Comparison of ENCODE assay signal across 8 mouse cellular contexts in genomic region chr8:95487800-95488697, GRCm38 (mm10). TPM values are rescaled to one million over a fixed set of nuclear protein-coding genes. Genes with fewer than 3 reads are reported as not detected.
DNase-seq lines count a peak whose midpoint lies in the region; ATAC-seq and TF ChIP-seq lines count a peak whose summit lies in the region.

No protein-coding gene starts in this region.

- DNase-seq in kidney, adult 11 months: no peak
- peak; percentile 37 for DNase-seq in MEL (ENCODE audit: low read depth, low spot score)
- peak; percentile 48 for DNase-seq in induced T-regulatory cell, adult 2 months (ENCODE audit: low read depth)
- peak; percentile 47 for DNase-seq in testis, postnatal 10 days (ENCODE audit: low spot score)

- peak overlapping the region; percentile 94 for H3K9ac ChIP-seq in kidney, embryonic 14.5 days (ENCODE audit: low read depth, low read length)
- H3K9ac ChIP-seq in MEL (ENCODE audit: control insufficient read depth, low read depth, low read length, poor library complexity, severe bottlenecking): peak overlapping the region; percentile 96

- H3K79me2 ChIP-seq in MEL (ENCODE audit: control insufficient read depth, insufficient read depth, low read length, poor library complexity): peaks cover 24% of the 10 kb centered on the region

- H3K9me3 ChIP-seq in kidney, embryonic 14.5 days (ENCODE audit: control insufficient read depth, low read length): no peaks in the 10 kb centered on the region
- no peaks in the 10 kb centered on the region for H3K9me3 ChIP-seq in MEL (replicated peaks; ENCODE audit: insufficient read depth, low read length)

- H3K36me3 ChIP-seq in kidney, embryonic 14.5 days (ENCODE audit: control insufficient read depth, insufficient read depth, low read length): peaks cover 34% of the 10 kb centered on the region
- H3K36me3 ChIP-seq in MEL (ENCODE audit: control insufficient read depth in 1 of 2, insufficient read depth in 2 of 2, low read length in 2 of 2): peaks cover 12 to 13% of the 10 kb centered on the region in 2 experiments

- no peak overlapping the region for H3K27ac ChIP-seq in kidney, embryonic 14.5 days (ENCODE audit: low read depth, low read length)
- no peak overlapping the region for H3K27ac ChIP-seq in MEL (ENCODE audit: control insufficient read depth, low read depth, low read length)

- no peak for TF ChIP-seq CTCF in MEL (IDR thresholded peaks at IDR 0.05 in 2 of 3, conservative IDR thresholded peaks at IDR 0.05 in 1 of 3; ENCODE audit: control insufficient read depth in 1 of 3, insufficient read depth in 1 of 3, low read depth in 2 of 3, low read length in 3 of 3, poor library complexity in 1 of 3, severe bottlenecking in 1 of 3)

- TF ChIP-seq RAD21 in MEL (IDR thresholded peaks at IDR 0.05; ENCODE audit: low read depth, low read length): no peak

- peak overlapping the region; percentile 61 for H3K4me2 ChIP-seq in kidney, embryonic 14.5 days (replicated peaks; ENCODE audit: low read depth, low read length)

- TF ChIP-seq POLR2A in MEL (IDR thresholded peaks at IDR 0.05; ENCODE audit: control insufficient read depth in 1 of 2, insufficient read depth in 1 of 2, low read depth in 1 of 2, low read length in 2 of 2, poor library complexity in 1 of 2): no peak

- no peak for TF ChIP-seq EP300 in MEL (IDR thresholded peaks at IDR 0.05; ENCODE audit: low read depth in 1 of 2, low read length in 2 of 2)

- WGBS in kidney, embryonic 14.5 days: under 1% methylated on average over 55 of the region's 95 CpGs

- H3K4me3 ChIP-seq in kidney, embryonic 14.5 days (ENCODE audit: low read length): peak overlapping the region; percentile 98
- H3K4me3 ChIP-seq in MEL (ENCODE audit: control insufficient read depth in 1 of 2, insufficient read depth in 1 of 2, low read depth in 2 of 2, low read length in 2 of 2): peak overlapping the region; percentile 72 to 92

- ATAC-seq in kidney, embryonic 14.5 days (ENCODE audit: low FRiP score, low TSS enrichment): peak; percentile 54
- 0 out of 2 replicates have a peak, but pooled peaks have one; percentile 14 for ATAC-seq in erythroblast, adult 5-6 weeks (replicated peaks; ENCODE audit: low FRiP score, poor library complexity, severe bottlenecking)
- peak; percentile 48 for ATAC-seq in megakaryocyte progenitor cell, adult 5-6 weeks (replicated peaks; ENCODE audit: poor library complexity)
- no peak for ATAC-seq in monocyte, adult 5-6 weeks (replicated peaks; ENCODE audit: insufficient number of reproducible peaks, low FRiP score, low TSS enrichment, poor library complexity, severe bottlenecking)

- no peaks in the 10 kb centered on the region for H3K27me3 ChIP-seq in kidney, embryonic 14.5 days (ENCODE audit: control insufficient read depth, insufficient read depth, low read length)
- no peaks in the 10 kb centered on the region for H3K27me3 ChIP-seq in MEL (ENCODE audit: control insufficient read depth in 1 of 2, insufficient read depth in 2 of 2, low read length in 2 of 2)

- peaks cover 11% of the 10 kb centered on the region; the same call in 1 of the 2 replicates for H3K4me1 ChIP-seq in kidney, embryonic 14.5 days (ENCODE audit: control insufficient read depth, insufficient read depth, low read length)
- peaks cover 3 to 10% of the 10 kb centered on the region in 2 experiments; a peak in 3 of 4 replicates for H3K4me1 ChIP-seq in MEL (ENCODE audit: control insufficient read depth in 1 of 2, insufficient read depth in 2 of 2, low read length in 2 of 2)

TF ChIP-seq in MEL, 35 proteins besides CTCF, POLR2A, EP300 and RAD21:
- TF ChIP-seq ZNF384 (IDR thresholded peaks at IDR 0.05; ENCODE audit: low read depth, low read length): no peak
- no peak for TF ChIP-seq MYB (IDR thresholded peaks at IDR 0.05; ENCODE audit: low read depth, low read length)
- no peak for TF ChIP-seq BHLHE40 (IDR thresholded peaks at IDR 0.05; ENCODE audit: borderline replicate concordance, low read depth, low read length)
- TF ChIP-seq CHD2 (IDR thresholded peaks at IDR 0.05; ENCODE audit: low read length): no peak
- TF ChIP-seq MYC (IDR thresholded peaks at IDR 0.05; ENCODE audit: low read depth, low read length): 0 out of 2 replicates have a peak, but pooled peaks have one; percentile 19
- no peak for TF ChIP-seq SIN3A (IDR thresholded peaks at IDR 0.05; ENCODE audit: low read length)
- TF ChIP-seq NELFE (IDR thresholded peaks at IDR 0.05; ENCODE audit: low read depth, low read length): no peak
- TF ChIP-seq GABPA (IDR thresholded peaks at IDR 0.05; ENCODE audit: low read depth, low read length): no peak
- TF ChIP-seq MAX (IDR thresholded peaks at IDR 0.05; ENCODE audit: low read length): no peak
- 0 out of 2 replicates have a peak, but pooled peaks have one; percentile 27 for TF ChIP-seq MXI1 (IDR thresholded peaks at IDR 0.05; ENCODE audit: low read depth, low read length)
- TF ChIP-seq USF2 (IDR thresholded peaks at IDR 0.05; ENCODE audit: borderline replicate concordance in 1 of 2, insufficient read depth in 1 of 2, low read depth in 1 of 2, low read length in 2 of 2): no peak
- no peak for TF ChIP-seq POLR2AphosphoS5 (IDR thresholded peaks at IDR 0.05; ENCODE audit: borderline replicate concordance, low read depth, low read length)

RNA-seq across cellular contexts. Expression of gene Csnk2a2, which starts 1.8 kb away (rescaled TPM):
- 20.7 and 25.3 TPM in 2 replicates for polyA plus RNA-seq in kidney, embryonic 14.5 days (2014; fragmentation: Nextera tagmentation; extraction: Ambion mirVana)
- 42.3 and 44.0 TPM in 2 replicates for total RNA-seq in MEL (2012; rRNA removed)
- 100 to 1,000 TPM in 1 of 2 experiments, not detected in 1; 121 TPM for polyA plus RNA-seq in MEL (2012; ENCODE audit: insufficient read depth in 1 of 2, insufficient read length in 2 of 2, low read depth in 1 of 2, low replicate concordance in 2 of 2, missing spikeins in 1 of 2)
- total RNA-seq in erythroblast, adult 5-6 weeks (2015; ENCODE audit: low replicate concordance): 27.1 and 43.1 TPM in 2 replicates
- 12.3 and 13.0 TPM in 2 replicates for total RNA-seq in erythroblast, adult 5-6 weeks (2017; ENCODE audit: low replicate concordance)
- total RNA-seq in megakaryocyte progenitor cell, adult 5-6 weeks (2015): 113 TPM in 2 replicates
- total RNA-seq in megakaryocyte progenitor cell, adult 5-6 weeks (2017): 30.0 and 33.1 TPM in 2 replicates
- total RNA-seq in monocyte, adult 5-6 weeks (2017): 16.8 to 25.0 TPM (median 22.7 TPM) in 3 replicates

RNA-seq across cellular contexts. Expression of gene Ccdc113, which starts 45.8 kb away (rescaled TPM):
- polyA plus RNA-seq in kidney, embryonic 14.5 days (2014; fragmentation: Nextera tagmentation; extraction: Ambion mirVana): 0.70 and 1.0 TPM in 2 replicates
- total RNA-seq in MEL (2012; rRNA removed): not detected in 2 replicates
- polyA plus RNA-seq in MEL (2012; ENCODE audit: insufficient read depth in 1 of 2, insufficient read length in 2 of 2, low read depth in 1 of 2, low replicate concordance in 2 of 2, missing spikeins in 1 of 2): not detected
- total RNA-seq in erythroblast, adult 5-6 weeks (2015; ENCODE audit: low replicate concordance): not detected in 2 replicates
- not detected in 2 replicates for total RNA-seq in erythroblast, adult 5-6 weeks (2017; ENCODE audit: low replicate concordance)
- not detected in 2 replicates for total RNA-seq in megakaryocyte progenitor cell, adult 5-6 weeks (2015)
- total RNA-seq in megakaryocyte progenitor cell, adult 5-6 weeks (2017): not detected in 2 replicates
- total RNA-seq in monocyte, adult 5-6 weeks (2017): not detected in 3 replicates

RNA-seq across cellular contexts. Expression of gene Cfap20, which starts 53.4 kb away (rescaled TPM):
- polyA plus RNA-seq in kidney, embryonic 14.5 days (2014; fragmentation: Nextera tagmentation; extraction: Ambion mirVana): 164 and 174 TPM in 2 replicates
- total RNA-seq in MEL (2012; rRNA removed): 56.2 and 62.0 TPM in 2 replicates
- 100 to 1,000 TPM in 1 of 2 experiments, 10 to 100 TPM in 1; 77.7 to 281 TPM for polyA plus RNA-seq in MEL (2012; ENCODE audit: insufficient read depth in 1 of 2, insufficient read length in 2 of 2, low read depth in 1 of 2, low replicate concordance in 2 of 2, missing spikeins in 1 of 2)
- total RNA-seq in erythroblast, adult 5-6 weeks (2015; ENCODE audit: low replicate concordance): 16.7 and 24.6 TPM in 2 replicates
- total RNA-seq in erythroblast, adult 5-6 weeks (2017; ENCODE audit: low replicate concordance): 3.2 and 11.2 TPM in 2 replicates
- total RNA-seq in megakaryocyte progenitor cell, adult 5-6 weeks (2015): 96.0 and 101 TPM in 2 replicates
- 52.0 and 63.2 TPM in 2 replicates for total RNA-seq in megakaryocyte progenitor cell, adult 5-6 weeks (2017)
- total RNA-seq in monocyte, adult 5-6 weeks (2017): 27.0 to 52.7 TPM (median 36.3 TPM) in 3 replicates
